ENCODE assay signal across 7 mouse cellular contexts in the genomic region with DNA sequence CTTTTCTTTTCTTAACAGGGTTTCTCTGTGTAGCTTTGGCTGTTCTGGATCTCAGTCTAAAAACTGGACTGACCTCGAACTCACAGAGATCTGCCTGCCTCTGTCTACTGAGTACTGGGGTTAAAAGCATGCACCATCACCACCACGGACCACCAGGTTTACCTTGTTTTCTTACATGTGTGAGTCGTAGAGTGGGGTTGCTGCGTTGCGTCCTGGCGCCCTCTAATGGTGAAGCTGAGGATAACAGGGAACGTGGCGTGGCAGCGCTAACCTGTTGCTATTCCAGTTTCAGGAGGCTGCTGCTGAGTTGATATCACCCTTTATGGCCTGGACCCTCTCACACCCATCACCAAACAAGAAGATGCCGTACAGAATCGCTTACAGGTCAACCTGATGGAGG. TPM values are rescaled to one million over a fixed set of nuclear protein-coding genes. Genes with fewer than 3 reads are reported as not detected.
DNase-seq lines count a peak whose midpoint lies in the region; ATAC-seq and TF ChIP-seq lines count a peak whose summit lies in the region.

No protein-coding gene starts in this region.

- no peak overlapping the region for H3K4me2 ChIP-seq in lung, postnatal 0 days (replicated peaks; ENCODE audit: low read depth, low read length)

- ATAC-seq in lung, postnatal 0 days = peak; percentile 12; the same call in 1 of the 2 replicates

- H3K4me3 ChIP-seq in lung, postnatal 0 days (ENCODE audit: low read depth, low read length) = no peak overlapping the region

- no peak for TF ChIP-seq EP300 in lung, postnatal 0 days (IDR thresholded peaks at IDR 0.05)

- peak; percentile 86 to 91 for DNase-seq in CD8-positive naive resting alpha-beta T cell, adult 2 months (ENCODE audit: low read depth in 2 of 2, low spot score in 2 of 2)
- peak; percentile 92 for DNase-seq in R1 (ENCODE audit: low read depth, low spot score)
- DNase-seq in cerebellum, postnatal 36 days = peak; percentile 73 to 81
- DNase-seq in heart, adult 8-10 months (ENCODE audit: low spot score) = peak; percentile 85
- peak; percentile 80 for DNase-seq in layer of hippocampus, adult 9-10 months (ENCODE audit: low spot score)
- DNase-seq in lung, postnatal 0 days (ENCODE audit: low spot score) = peak; percentile 83
- DNase-seq in right cerebral cortex, postnatal 4 days = peak; percentile 58

- no peaks in the 10 kb centered on the region for H3K36me3 ChIP-seq in lung, postnatal 0 days (ENCODE audit: insufficient read depth, low read length)

- TF ChIP-seq CTCF in lung, postnatal 0 days (IDR thresholded peaks at IDR 0.05) = peak; percentile 99

- H3K4me1 ChIP-seq in lung, postnatal 0 days (ENCODE audit: insufficient read depth, low read depth, low read length) = peaks cover 9% of the 10 kb centered on the region; the same call in 1 of the 2 replicates

- 4% methylated on average over 11 of the region's 11 CpGs for WGBS in lung, postnatal 0 days

- no peaks in the 10 kb centered on the region for H3K27me3 ChIP-seq in lung, postnatal 0 days (replicated peaks; ENCODE audit: insufficient read depth, low read length)

- H3K27ac ChIP-seq in lung, postnatal 0 days (ENCODE audit: low read length) = no peak overlapping the region

- H3K9ac ChIP-seq in lung, postnatal 0 days (replicated peaks; ENCODE audit: low read depth) = no peak overlapping the region

- no peaks in the 10 kb centered on the region for H3K9me3 ChIP-seq in lung, postnatal 0 days (ENCODE audit: low read length)

RNA-seq across cellular contexts. Expression of a gene that starts 19.5 kb away (rescaled TPM):
- total RNA-seq in heart, adult 8-10 months (2022) = 100 to 1,000 TPM; 207 to 235 (median 219) TPM
- 439 and 450 TPM in 2 replicates for polyA plus RNA-seq in lung, postnatal 0 days (2015; fragmentation: Nextera tagmentation; extraction: Ambion mirVana)
